In genomic region chr2:148407870-148408760, GRCm38 (mm10) we compare ENCODE assay signal across 8 mouse cellular contexts. TPM values are rescaled to one million over a fixed set of nuclear protein-coding genes. Genes with fewer than 3 reads are reported as not detected.
A peak's percentile ranks its signal among the peaks of the same experiment; 100 is the strongest.
DNase-seq lines count a peak whose midpoint lies in the region; ATAC-seq and TF ChIP-seq lines count a peak whose summit lies in the region.

Gene Thbd, minus strand, starts transcription at chr2:148408188.

- H3K9ac ChIP-seq in ES-E14 (ENCODE audit: insufficient read depth, low read depth, low read length, poor library complexity, severe bottlenecking): no peak within 1 kb of the TSS
- H3K9ac ChIP-seq in liver, embryonic 11.5 days (ENCODE audit: low read depth, low read length): peak within 1 kb of the TSS; percentile 40; the same call in 1 of the 2 replicates
- peak within 1 kb of the TSS; percentile 47 for H3K9ac ChIP-seq in midbrain, embryonic 16.5 days (ENCODE audit: low read depth, low read length)

- no peak for TF ChIP-seq POLR2A in brain, embryonic 14.5 days (IDR thresholded peaks at IDR 0.05; ENCODE audit: borderline replicate concordance, extremely low read depth, insufficient read depth, insufficient read length, poor library complexity, severe bottlenecking)

- H3K27ac ChIP-seq in ES-E14 (ENCODE audit: insufficient read depth, low read depth, low read length, poor library complexity, severe bottlenecking): peak within 1 kb of the TSS; percentile 32; the same call in 1 of the 2 replicates
- no peak within 1 kb of the TSS for H3K27ac ChIP-seq in liver, embryonic 11.5 days (ENCODE audit: low read depth, low read length)
- no peak within 1 kb of the TSS for H3K27ac ChIP-seq in midbrain, embryonic 16.5 days (ENCODE audit: low read length)

- peak within 1 kb of the TSS; percentile 69 for H3K4me2 ChIP-seq in liver, embryonic 11.5 days
- peak within 1 kb of the TSS; percentile 65 for H3K4me2 ChIP-seq in midbrain, embryonic 16.5 days (ENCODE audit: low read length)

- ATAC-seq in liver, embryonic 11.5 days (replicated peaks; ENCODE audit: low FRiP score): peak; percentile 74
- peak; percentile 41; the same call in 1 of the 2 replicates for ATAC-seq in midbrain, embryonic 16.5 days

- no peaks in the 10 kb centered on the region for H3K36me3 ChIP-seq in ES-E14 (ENCODE audit: control insufficient read depth, insufficient read depth, low read length, poor library complexity, severe bottlenecking)
- no peaks in the 10 kb centered on the region for H3K36me3 ChIP-seq in liver, embryonic 11.5 days (ENCODE audit: control insufficient read depth, insufficient read depth, low read length)
- no peaks in the 10 kb centered on the region for H3K36me3 ChIP-seq in midbrain, embryonic 16.5 days (ENCODE audit: control insufficient read depth, insufficient read depth, low read length)

- 2% methylated on average over 35 of the region's 35 CpGs for WGBS in liver, embryonic 11.5 days
- whole genome bisulfite sequencing in midbrain, embryonic 16.5 days: 3% methylated on average over 35 of the region's 35 CpGs

- H3K27me3 ChIP-seq in liver, embryonic 11.5 days (replicated peaks; ENCODE audit: control insufficient read depth, insufficient read depth, low read length): peaks cover 31% of the 10 kb centered on the region
- peaks cover 44% of the 10 kb centered on the region for H3K27me3 ChIP-seq in midbrain, embryonic 16.5 days (ENCODE audit: control insufficient read depth, insufficient read depth, low read depth, low read length)

- TF ChIP-seq CTCF in brain, embryonic 14.5 days (IDR thresholded peaks at IDR 0.05; ENCODE audit: borderline replicate concordance, extremely low read depth, insufficient read depth, insufficient read length): no peak

- in situ Hi-C loops in ES-E14 (cut with MboI; ENCODE audit: low sequenced_read_pairs in 2 of 2, unreplicated experiment in 2 of 2): no loop called here

- H3K9me3 ChIP-seq in ES-E14 (ENCODE audit: control insufficient read depth, insufficient read depth, low read depth, low read length): no peaks in the 10 kb centered on the region
- H3K9me3 ChIP-seq in liver, embryonic 11.5 days (ENCODE audit: control insufficient read depth, low read length): no peaks in the 10 kb centered on the region
- no peaks in the 10 kb centered on the region for H3K9me3 ChIP-seq in midbrain, embryonic 16.5 days (replicated peaks; ENCODE audit: control insufficient read depth, low read length, poor library complexity, severe bottlenecking)

- H3K4me1 ChIP-seq in ES-E14 (ENCODE audit: control insufficient read depth in 2 of 2, insufficient read depth in 2 of 2, low read length in 2 of 2, poor library complexity in 1 of 2): no peaks in the 10 kb centered on the region
- H3K4me1 ChIP-seq in liver, embryonic 11.5 days (replicated peaks; ENCODE audit: control insufficient read depth, insufficient read depth, low read length): peaks cover 5% of the 10 kb centered on the region
- peaks cover 23% of the 10 kb centered on the region for H3K4me1 ChIP-seq in midbrain, embryonic 16.5 days (ENCODE audit: control insufficient read depth, insufficient read depth, low read length)

- DNase-seq in ES-E14 (ENCODE audit: low read depth, low spot score): no peak
- peak; percentile 59 for DNase-seq in brain, embryonic 14.5 days (ENCODE audit: low read depth)
- DNase-seq in gastrocnemius, postnatal 4 days (ENCODE audit: low spot score in 2 of 2): peak; percentile 41 to 74
- peak; percentile 4 for DNase-seq in induced T-regulatory cell, adult 2 months (ENCODE audit: low read depth)
- DNase-seq in liver, embryonic 11.5 days (ENCODE audit: low spot score): peak; percentile 40
- peak; percentile 70 for DNase-seq in testis, postnatal 10 days (ENCODE audit: low spot score)
- no peak for DNase-seq in cerebellum, adult 8-10 months

- peak within 1 kb of the TSS; percentile 8 to 16; a peak in 2 of 4 replicates for H3K4me3 ChIP-seq in ES-E14 (ENCODE audit: insufficient read depth in 1 of 2, low read depth in 1 of 2, low read length in 2 of 2, poor library complexity in 1 of 2, severe bottlenecking in 1 of 2)
- peak within 1 kb of the TSS; percentile 44 for H3K4me3 ChIP-seq in liver, embryonic 11.5 days (ENCODE audit: low read depth, low read length)
- peak within 1 kb of the TSS; percentile 36 for H3K4me3 ChIP-seq in midbrain, embryonic 16.5 days (ENCODE audit: low read depth, low read length)

TF ChIP-seq in ES-E14, 5 proteins besides CTCF, POLR2A, EP300 and RAD21:
- no peak for TF ChIP-seq MAFK (IDR thresholded peaks at IDR 0.05; ENCODE audit: insufficient read depth, low read depth, low read length)
- TF ChIP-seq ZC3H11A (IDR thresholded peaks at IDR 0.05; ENCODE audit: borderline replicate concordance, low read depth, low read length): no peak
- no peak for TF ChIP-seq HCFC1 (IDR thresholded peaks at IDR 0.05; ENCODE audit: borderline replicate concordance, insufficient read depth, low read length)
- no peak for TF ChIP-seq CHD2 (IDR thresholded peaks at IDR 0.05; ENCODE audit: low read depth, low read length)

RNA-seq across cellular contexts. Expression of gene Thbd, which starts in this region (rescaled TPM):
- total RNA-seq in ES-E14 (2012; rRNA removed): 1.5 and 4.6 TPM in 2 replicates
- polyA plus RNA-seq in brain, embryonic 14.5 days (2012; rRNA removed): 4.6 and 6.4 TPM in 2 replicates
- 10 to 100 TPM; 20.6 to 23.7 TPM for total RNA-seq in gastrocnemius, postnatal 4 days (2021)
- 4.6 and 5.2 TPM in 2 replicates for polyA plus RNA-seq in liver, embryonic 11.5 days (2014; fragmentation: Nextera tagmentation; extraction: Ambion mirVana)
- polyA plus RNA-seq in midbrain, embryonic 16.5 days (2015; fragmentation: Nextera tagmentation; extraction: Ambion mirVana): 8.2 and 10.0 TPM in 2 replicates

Comparison
In these comparisons a context has a peak if more than half of its experiments do, and no peak if none do; other contexts are left out.
1. DNase-seq: peak in brain, embryonic 14.5 days (single experiment), gastrocnemius, postnatal 4 days (2 of 2), induced T-regulatory cell, adult 2 months (single experiment), liver, embryonic 11.5 days (single experiment) and testis, postnatal 10 days (single experiment); none in ES-E14 (single experiment) and cerebellum, adult 8-10 months (single experiment).
2. Peak in every context shown above with its lines, with median percentiles within 50 percentile points of each other: H3K4me3 ChIP-seq.